Mouse (Mus musculus) layer of hippocampus, postnatal 25 days (tissue): Measurements from ENCODE around the gene Vmn2r43. TPM values are rescaled to one million over a fixed set of nuclear protein-coding genes. Genes with fewer than 3 reads are reported as not detected.
"Not testable (repeated sequence)": the region's sequence is repeated elsewhere in the genome, so short reads cannot be mapped to it uniquely, and the experiment has no call there.

Experiments
- DNase-seq, 2 experiments: peaks; one replicate each; pipeline ENCODE4 v3.0.0; 2022; ENCODE audit warnings: mixed read lengths in 2 of 2, low spot score in 1 of 2; ENCODE audit errors: extremely low spot score in 1 of 2
- total RNA-seq, 2 experiments: library from RNA; stranded (reverse); gene quantifications; 2 replicates each; pipeline ENCODE4 v1.2.3; 2021

The Vmn2r43 gene
- not detected for total RNA-seq

DNA sequence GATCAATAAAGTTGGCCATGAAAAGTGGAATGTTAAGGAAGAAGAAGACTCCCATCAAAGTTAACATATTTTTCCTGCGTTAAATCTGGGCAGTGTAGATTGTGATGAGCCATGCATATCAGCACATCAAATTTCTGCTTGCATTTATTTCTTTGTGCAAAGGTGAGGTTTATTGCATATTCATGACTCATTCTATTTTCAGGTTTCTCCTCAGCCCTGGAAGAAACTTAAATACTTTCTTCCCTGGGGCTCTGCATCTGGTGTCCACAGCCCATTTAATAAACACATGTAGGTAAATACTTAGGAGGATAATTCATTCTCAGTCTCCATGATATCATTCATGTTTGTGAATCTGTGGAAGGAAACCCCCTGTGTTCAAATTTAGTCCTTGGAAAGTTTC is at the start of gene Vmn2r43:
Vmn2r43 (minus strand) TSS at position 101 of the 400 bp plus-strand sequence.
- DNase-seq, result not testable (repeated sequence)

GRCm38 (mm10) chr7:8200220-8200619 is 60.2 kb downstream of the Vmn2r43 start, which contains the start of gene Vmn2r42:
Gene Vmn2r42, minus strand, starts transcription at chr7:8200320.
- not testable (repeated sequence) for DNase-seq

Other genes with a start within 250 kb of the Vmn2r43 start
- gene Vmn2r41, start 98.9 kb downstream of the Vmn2r43 start, total RNA-seq, result not detected
- gene Vmn2r42, start 60.3 kb downstream of the Vmn2r43 start, total RNA-seq, result not detected
- gene Vmn2r44, start 122.7 kb upstream of the Vmn2r43 start, total RNA-seq, result not detected
- gene Vmn2r45, start 228.5 kb upstream of the Vmn2r43 start, total RNA-seq, result not detected